ENCODE assay signal across 20 mouse cellular contexts in genomic region chr11:82206960-82207488, GRCm38 (mm10).
A peak's percentile ranks its signal among the peaks of the same experiment; 100 is the strongest.
DNase-seq lines count a peak whose midpoint lies in the region; TF ChIP-seq lines count a peak whose summit lies in the region.
"Had no signal": no experiment of that assay in that cellular context is flagged by ENCODE, and none has a peak within 500 bp of the region (broad histone marks: within the 10 kb centered on the region; RNA-seq: fewer than 3 reads in every experiment).

No protein-coding gene starts in this region.

- H3ac ChIP-seq in C2C12 (ENCODE audit: control insufficient read depth, insufficient read length, low read depth), result no peak overlapping the region
- H3ac ChIP-seq in myocyte (ENCODE audit: control insufficient read depth, insufficient read length), result no peak overlapping the region

- H3K4me3 ChIP-seq in C2C12 (ENCODE audit: insufficient read depth, poor library complexity, severe bottlenecking) (no peak overlapping the region), myocyte (no peak overlapping the region)
- H3K4me3 ChIP-seq: embryonic facial prominence, embryonic 10.5 days; embryonic facial prominence, embryonic 12.5 days; forebrain, embryonic 13.5 days; forebrain, embryonic 15.5 days had no signal

- H3K79me2 ChIP-seq in C2C12 (ENCODE audit: control insufficient read depth, insufficient read depth), result no peaks in the 10 kb centered on the region
- no peaks in the 10 kb centered on the region for H3K79me2 ChIP-seq in myocyte (ENCODE audit: control insufficient read depth, insufficient read depth)

- DNase-seq in 3T3-L1 (ENCODE audit: low read depth, low spot score), result peak; percentile 81
- no peak for DNase-seq in left cerebral cortex, adult 18-20 months (ENCODE audit: low spot score in 2 of 2)
- DNase-seq in frontal cortex, postnatal 36 days (ENCODE audit: low spot score in 2 of 2), result no peak
- no peak for DNase-seq in lung, adult 18-20 months
- DNase-seq: adrenal gland, adult 8-10 months; adrenal gland, postnatal 14 days; adrenal gland, postnatal 36 days; B cell, adult 2 months; cerebellum, adult 11-12 months; cerebellum, adult 2 months; cerebellum, adult 9-10 months; cerebellum, postnatal 10 days; cerebellum, postnatal 25 days; forebrain, postnatal 0 days had no signal

- H3K27me3 ChIP-seq in C2C12 (ENCODE audit: control insufficient read depth, insufficient read depth, insufficient read length), result no peaks in the 10 kb centered on the region
- no peaks in the 10 kb centered on the region for H3K27me3 ChIP-seq in myocyte (ENCODE audit: control insufficient read depth, insufficient read depth, insufficient read length)
- H3K27me3 ChIP-seq: embryonic facial prominence, embryonic 12.5 days; forebrain, embryonic 13.5 days; forebrain, embryonic 15.5 days had no signal

- no peak overlapping the region for H3K4me2 ChIP-seq in myocyte (ENCODE audit: low read depth)
- H3K4me2 ChIP-seq: embryonic facial prominence, embryonic 12.5 days; forebrain, embryonic 13.5 days; forebrain, embryonic 15.5 days had no signal

- H3K36me3 ChIP-seq in C2C12 (ENCODE audit: control insufficient read depth, insufficient read depth), result no peaks in the 10 kb centered on the region
- no peaks in the 10 kb centered on the region for H3K36me3 ChIP-seq in myocyte (ENCODE audit: control insufficient read depth, insufficient read depth)
- H3K36me3 ChIP-seq: embryonic facial prominence, embryonic 10.5 days; embryonic facial prominence, embryonic 12.5 days; forebrain, embryonic 15.5 days had no signal

- no peak for TF ChIP-seq POLR2A in myocyte (IDR thresholded peaks at IDR 0.05; ENCODE audit: insufficient read length, low read depth)

- no peak for TF ChIP-seq CTCF in C2C12 (IDR thresholded peaks at IDR 0.05; ENCODE audit: control insufficient read depth, insufficient read depth, insufficient read length)

- H3K79me3 ChIP-seq in C2C12 (ENCODE audit: low read depth), result no peaks in the 10 kb centered on the region

TF ChIP-seq in C2C12, 6 proteins besides CTCF, POLR2A, EP300 and RAD21:
- TF ChIP-seq CEBPB (IDR thresholded peaks at IDR 0.05; ENCODE audit: low read depth) (peak; percentile 94), MYOD1 (IDR thresholded peaks at IDR 0.05; ENCODE audit: control insufficient read depth, insufficient read length, low read depth) (no peak), USF1 (IDR thresholded peaks at IDR 0.05; ENCODE audit: low read depth) (peak; percentile 87), MYOG (IDR thresholded peaks at IDR 0.05; ENCODE audit: control insufficient read depth, extremely low read depth, insufficient read length) (no peak), MAX (IDR thresholded peaks at IDR 0.05) (no peak), FOSL1 (IDR thresholded peaks at IDR 0.05; ENCODE audit: insufficient read depth, low read length, poor library complexity, severe bottlenecking) (peak; percentile 95)
TF ChIP-seq in C2C12: peak in this region for 3.

TF ChIP-seq in myocyte, 11 proteins besides CTCF, POLR2A, EP300 and RAD21:
- TF ChIP-seq CEBPB (IDR thresholded peaks at IDR 0.05; ENCODE audit: insufficient read depth, poor library complexity, severe bottlenecking), result peak; percentile 53; the same call in 1 of the 2 replicates
- TF ChIP-seq REST (IDR thresholded peaks at IDR 0.05; ENCODE audit: insufficient read depth, insufficient read length), result no peak
- peak; percentile 64 for TF ChIP-seq USF1 (IDR thresholded peaks at IDR 0.05; ENCODE audit: low read depth)
